Mouse (Mus musculus) ES-Bruce4 (cell line): ENCODE results near the gene Lpp.

ENCODE experiments used
- CTCF ChIP-seq: IDR thresholded peaks from one replicate; pipeline ENCODE4 v1.8.1; 2011; ENCODE audit warnings: low read depth, low read length
- POLR2A ChIP-seq: IDR thresholded peaks from one replicate; pipeline ENCODE4 v1.8.1; 2011; ENCODE audit warnings: low read length; ENCODE audit not compliant: insufficient read depth

DNA sequence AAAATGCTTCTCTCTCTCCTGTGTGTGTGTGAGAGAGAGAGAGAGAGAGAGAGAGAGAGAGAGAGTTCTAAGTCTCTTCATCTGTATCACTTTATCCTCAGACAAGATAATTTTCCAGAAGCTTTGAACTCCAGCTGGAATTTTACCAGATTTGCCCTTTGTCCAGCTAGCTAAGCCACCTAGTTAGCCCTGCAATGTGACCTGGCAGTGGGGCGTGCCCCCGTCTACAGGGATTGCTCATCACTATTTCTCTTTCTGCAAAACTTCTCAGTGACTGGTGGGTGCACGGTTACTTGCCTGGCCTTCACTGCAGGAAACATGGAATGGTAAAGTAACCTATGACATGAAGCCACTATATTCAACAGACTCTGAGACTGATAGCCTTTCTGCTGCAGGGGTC lies 174.8 kb downstream of the Lpp start:
- no peak for TF ChIP-seq CTCF
- TF ChIP-seq POLR2A, result no peak
